Mouse (Mus musculus) midbrain, postnatal 0 days (tissue): Measurements from ENCODE around the gene Lrrc51. TPM values are rescaled to one million over a fixed set of nuclear protein-coding genes. Genes with fewer than 3 reads are reported as not detected.
"Not testable (repeated sequence)": the region's sequence is repeated elsewhere in the genome, so short reads cannot be mapped to it uniquely, and the experiment has no call there.

ENCODE experiments used
- ATAC-seq: fragments of 200-750 bp; cut with Nextera tagmentation; 2 replicates; pipeline ENCODE4 v1.8.0; 2017; ENCODE audit warnings: moderate number of reproducible peaks, mild to moderate bottlenecking, moderate TSS enrichment, moderate library complexity; ENCODE audit not compliant: low FRiP score
- DNase-seq: peaks from one replicate; pipeline ENCODE4 v3.0.0-alpha.2; 2015; ENCODE audit warnings: low spot score
- H3K27ac ChIP-seq: fragments of 300-500 bp; sonication (generic); 2 replicates; pipeline ENCODE4 v1.5.1; 2014; ENCODE audit warnings: low read depth, mild to moderate bottlenecking, low read length, mixed read lengths
- H3K27me3 ChIP-seq: fragments of 300-500 bp; sonication (generic); 2 replicates; pipeline ENCODE4 v1.6.1; 2014; ENCODE audit warnings: low read length, control low read depth, mixed read lengths; ENCODE audit not compliant: insufficient read depth
- H3K36me3 ChIP-seq: fragments of 300-500 bp; sonication (generic); 2 replicates; pipeline ENCODE4 v1.6.1; 2014; ENCODE audit warnings: low read length, control low read depth, mixed read lengths; ENCODE audit not compliant: insufficient read depth
- H3K4me1 ChIP-seq: fragments of 300-500 bp; sonication (generic); 2 replicates; pipeline ENCODE4 v1.6.1; 2014; ENCODE audit warnings: mild to moderate bottlenecking, control low read depth, antibody characterized with exemption, low read length, mixed read lengths; ENCODE audit not compliant: insufficient read depth
- H3K4me2 ChIP-seq: fragments of 300-500 bp; sonication (generic); 2 replicates; pipeline ENCODE4 v1.6.1; 2014; ENCODE audit warnings: low read depth, mild to moderate bottlenecking, low read length, mixed read lengths; ENCODE audit not compliant: poor library complexity, severe bottlenecking
- H3K4me3 ChIP-seq: fragments of 300-500 bp; sonication (generic); 2 replicates; pipeline ENCODE4 v1.5.1; 2014; ENCODE audit warnings: low read depth, mild to moderate bottlenecking, low read length, moderate library complexity
- H3K9ac ChIP-seq: fragments of 300-500 bp; sonication (generic); replicated peaks from 2 replicates; pipeline ENCODE4 v1.6.1; 2014; ENCODE audit warnings: mild to moderate bottlenecking, low read length, moderate library complexity, mixed read lengths; ENCODE audit not compliant: poor library complexity, severe bottlenecking
- H3K9me3 ChIP-seq: fragments of 300-500 bp; sonication (generic); 2 replicates; pipeline ENCODE4 v1.6.1; 2016; ENCODE audit warnings: low read length, control low read depth
- CTCF ChIP-seq: IDR thresholded peaks from 2 replicates; pipeline ENCODE4 v1.5.1; 2016; ENCODE audit warnings: antibody characterized with exemption, mild to moderate bottlenecking
- WGBS: fragments of 180-500 bp; shearing (Covaris S2); extraction: QIAGEN DNeasy Blood & Tissue Kit; methylation state at CpG from one replicate; pipeline ENCODE4 v1.1.7; 2014; 5-methylcytosine and 5-hydroxymethylcytosine counted together
- polyA plus RNA-seq: library from polyadenylated mRNA; unstranded; fragments of >200 nt; fragmentation: Nextera tagmentation; extraction: Ambion mirVana; gene quantifications from 2 replicates; pipeline ENCODE4 v1.2.1, GENCODE M21; 2015
- total RNA-seq: library from RNA; depleted of rRNA; stranded (reverse); fragments of >200 nt; gene quantifications from 2 replicates; pipeline ENCODE4 v1.2.3, GENCODE M21; 2014

Lrrc51 gene
- total and polyA plus RNA-seq, 2 experiments from 2014 or later: 6.9 to 7.0 TPM

- ATAC-seq: no peak
- TF ChIP-seq CTCF: no peak
- no peaks in the 10 kb centered on the region for H3K27me3 ChIP-seq
- H3K36me3 ChIP-seq: no peaks in the 10 kb centered on the region
- no peak overlapping the region for H3K4me2 ChIP-seq
- no peak for DNase-seq
- no peak overlapping the region for H3K27ac ChIP-seq
- H3K9me3 ChIP-seq: no peaks in the 10 kb centered on the region
- no peak overlapping the region for H3K9ac ChIP-seq
- no peak overlapping the region for H3K4me3 ChIP-seq
- WGBS: 72% methylated on average over 2 of the region's 2 CpGs
- no peaks in the 10 kb centered on the region for H3K4me1 ChIP-seq
These were observed 18.4 kb upstream of the Lrrc51 start for GRCm38 (mm10) chr7:101952098-101952497.

GRCm38 (mm10) chr7:101951648-101952047 lies 18.0 kb upstream of the Lrrc51 start:
- H3K4me2 ChIP-seq: no peak overlapping the region
- no peaks in the 10 kb centered on the region for H3K4me1 ChIP-seq
- no peak overlapping the region for H3K9ac ChIP-seq
- no peak for TF ChIP-seq CTCF
- H3K36me3 ChIP-seq: no peaks in the 10 kb centered on the region
- H3K27ac ChIP-seq: no peak overlapping the region
- DNase-seq: no peak
- no peaks in the 10 kb centered on the region for H3K27me3 ChIP-seq
- 97% methylated on average over 1 of the region's 1 CpGs for WGBS
- H3K9me3 ChIP-seq: no peaks in the 10 kb centered on the region
- no peak overlapping the region for H3K4me3 ChIP-seq
- no peak for ATAC-seq

GRCm38 (mm10) chr7:101949008-101949407 lies 15.3 kb upstream of the Lrrc51 start:
- H3K9ac ChIP-seq, ATAC-seq, H3K9me3 ChIP-seq, H3K4me2 ChIP-seq, H3K27me3 ChIP-seq, H3K36me3 ChIP-seq, H3K4me1 ChIP-seq, H3K4me3 ChIP-seq, H3K27ac ChIP-seq, DNase-seq: not testable (repeated sequence)
- 91% methylated on average over 5 of the region's 5 CpGs for WGBS

- WGBS: 93% methylated on average over 4 of the region's 4 CpGs
These were observed 6.1 kb upstream of the Lrrc51 start for GRCm38 (mm10) chr7:101939758-101940157.

GRCm38 (mm10) chr7:101938348-101938747 lies 4.7 kb upstream of the Lrrc51 start:
- ATAC-seq: no peak
- H3K4me2 ChIP-seq: no peak overlapping the region
- DNase-seq: no peak
- no peaks in the 10 kb centered on the region; the same call in 1 of the 2 replicates for H3K4me1 ChIP-seq
- 0 out of 2 replicates have a peak, but pooled peaks cover 2% of the 10 kb centered on the region for H3K36me3 ChIP-seq
- no peak for TF ChIP-seq CTCF
- no peak overlapping the region for H3K9ac ChIP-seq
- no peaks in the 10 kb centered on the region for H3K9me3 ChIP-seq
- WGBS: 95% methylated on average over 2 of the region's 2 CpGs
- H3K27me3 ChIP-seq: no peaks in the 10 kb centered on the region
- no peak overlapping the region for H3K4me3 ChIP-seq
- H3K27ac ChIP-seq: no peak overlapping the region

More at GRCm38 (mm10) chr7:101939758-101940157, 6.1 kb upstream of the Lrrc51 start:
- no peak for DNase-seq
- H3K27me3 ChIP-seq: no peaks in the 10 kb centered on the region
- no peaks in the 10 kb centered on the region for H3K9me3 ChIP-seq
- H3K27ac ChIP-seq: no peak overlapping the region
- no peak overlapping the region for H3K4me3 ChIP-seq
- no peak overlapping the region for H3K4me2 ChIP-seq
- TF ChIP-seq CTCF: no peak
- no peaks in the 10 kb centered on the region; the same call in 1 of the 2 replicates for H3K4me1 ChIP-seq
- H3K9ac ChIP-seq: no peak overlapping the region
- ATAC-seq: no peak
- H3K36me3 ChIP-seq: 0 out of 2 replicates have a peak, but pooled peaks cover 2% of the 10 kb centered on the region

GRCm38 (mm10) chr7:101937569-101937968 lies 3.9 kb upstream of the Lrrc51 start:
- Histone ChIP-seq H3K27me3 (no peaks in the 10 kb centered on the region), H3K27ac (no peak overlapping the region), H3K4me2 (no peak overlapping the region), H3K4me1 (peaks cover under 1% of the 10 kb centered on the region; the same call in 1 of the 2 replicates), H3K4me3 (no peak overlapping the region), H3K9me3 (no peaks in the 10 kb centered on the region), H3K9ac (no peak overlapping the region), H3K36me3 (0 out of 2 replicates have a peak, but pooled peaks cover 2% of the 10 kb centered on the region)
- TF ChIP-seq CTCF: no peak
- DNase-seq (no peak), ATAC-seq (no peak)
- WGBS: 94% methylated on average over 4 of the region's 4 CpGs
